Mouse (Mus musculus) retina, postnatal 7 days (tissue): ENCODE measurements around the gene Frs2.

ENCODE experiments used
- DNase-seq: peaks from one replicate; pipeline ENCODE4 v3.0.0-alpha.2; 2012; ENCODE audit warnings: low read depth, low spot score

The Frs2 gene

DNA sequence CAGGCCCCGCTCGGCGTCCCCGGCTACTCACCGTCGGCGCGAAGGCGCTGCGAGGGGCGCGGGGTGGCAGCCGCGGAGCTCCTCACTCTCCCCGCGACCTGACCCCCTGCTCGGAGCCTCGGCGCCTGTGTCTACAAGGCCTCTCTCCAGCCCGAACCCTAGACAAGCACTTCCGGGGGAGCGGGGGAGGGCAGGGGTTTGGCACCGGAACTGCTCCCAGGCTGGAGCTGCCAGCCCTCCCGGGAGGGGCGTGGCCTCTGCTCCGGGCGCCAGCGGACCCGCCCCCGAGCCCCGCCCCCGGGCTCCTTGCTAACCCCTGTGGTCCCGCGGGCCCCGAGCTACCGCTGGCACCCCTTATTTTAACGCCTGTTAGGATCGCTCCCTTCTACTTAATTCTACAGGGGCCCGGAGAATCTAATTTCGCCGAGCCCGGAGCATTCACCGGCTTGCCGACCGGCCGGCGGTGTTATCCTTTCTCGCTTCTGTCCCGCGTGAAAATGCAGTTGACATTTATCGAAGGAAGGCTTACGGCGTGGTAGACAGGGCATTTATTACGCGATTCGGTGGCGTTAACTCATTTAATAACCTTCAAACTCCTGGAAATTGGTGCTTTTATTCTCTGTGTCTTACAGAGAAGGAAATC lies at the start of gene Frs2:
Frs2 (minus strand) TSS at position 174 of the 643 bp plus-strand sequence.
- DNase-seq = peak; percentile 90

DNA sequence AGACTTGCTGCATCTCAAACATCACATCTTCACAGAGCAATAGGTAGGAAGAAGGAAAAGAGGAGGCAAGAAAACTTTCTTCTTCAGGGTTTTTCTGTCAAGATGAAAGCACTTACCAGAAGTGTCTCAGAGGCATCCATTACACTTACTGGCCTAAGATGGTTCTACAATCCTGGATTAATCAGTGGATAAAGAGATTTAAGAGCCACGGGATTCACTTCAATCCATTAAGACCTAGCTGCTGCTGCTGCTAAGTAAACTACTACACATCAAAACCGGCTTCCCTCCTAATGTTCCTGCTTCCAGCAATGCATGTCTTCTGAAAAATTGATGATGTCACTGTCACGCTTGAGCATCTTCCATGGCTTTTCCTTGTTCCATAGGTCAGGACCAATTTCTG lies 48.4 kb upstream of the Frs2 start:
- DNase-seq = peak; percentile 54

DNA sequence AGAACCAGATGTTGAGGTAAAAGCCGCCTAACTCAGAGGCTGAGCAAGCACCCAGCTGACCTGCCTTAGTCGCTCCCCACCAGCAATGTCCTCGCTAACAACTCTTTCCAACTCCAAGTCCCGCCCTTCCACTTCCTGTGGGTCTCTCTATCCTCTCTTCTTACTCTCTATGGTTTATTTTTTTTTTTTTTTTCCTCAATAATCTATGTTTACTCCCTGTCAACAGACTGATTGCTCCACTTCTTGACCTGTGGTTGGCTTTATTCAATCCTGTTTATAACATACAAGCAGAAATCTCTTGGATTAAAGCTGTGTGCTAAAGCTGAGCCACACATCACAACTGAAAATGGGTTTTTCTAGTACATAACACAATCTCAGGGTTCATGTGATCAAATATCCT lies 47.4 kb upstream of the Frs2 start:
- no peak for DNase-seq

DNA sequence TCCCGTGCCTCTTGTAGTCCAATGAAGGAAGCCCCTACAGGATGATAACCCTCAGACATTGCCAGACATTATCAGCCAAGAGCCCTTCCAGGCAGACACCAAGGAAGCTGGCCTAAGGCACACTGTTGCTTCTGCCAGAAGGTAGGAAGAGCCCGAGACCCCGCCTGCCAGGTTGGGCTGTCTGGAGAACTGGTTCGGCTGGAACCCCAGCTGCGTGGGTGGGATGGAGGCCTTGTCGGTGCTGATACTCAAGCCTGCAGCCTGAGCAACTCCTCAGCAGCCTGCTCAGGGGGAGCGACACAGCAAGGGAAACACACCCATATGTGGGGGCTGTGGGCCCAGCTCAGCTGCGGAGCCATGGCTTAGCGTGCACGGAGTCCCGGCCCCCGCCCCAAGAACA lies 46.7 kb upstream of the Frs2 start:
- DNase-seq = no peak

DNA sequence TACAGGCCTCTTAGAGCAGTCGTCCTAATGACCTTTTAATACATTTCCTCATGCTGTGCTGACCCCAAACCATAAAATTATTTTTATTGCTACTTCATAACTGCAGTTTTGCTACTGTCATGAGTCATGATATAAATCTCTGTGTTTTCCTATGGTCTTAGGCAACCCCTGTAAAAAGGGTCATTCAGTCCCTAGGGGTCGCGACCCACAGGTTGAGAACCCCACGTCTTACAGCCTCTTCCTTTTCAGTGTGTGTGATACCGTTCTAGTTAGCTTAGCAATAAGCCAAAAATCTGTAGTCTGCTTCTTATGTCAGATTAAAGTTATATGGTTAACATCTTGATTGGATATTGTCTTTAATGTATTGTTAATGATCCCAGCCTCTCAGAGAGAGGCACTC lies 45.0 kb upstream of the Frs2 start:
- DNase-seq = no peak

DNA sequence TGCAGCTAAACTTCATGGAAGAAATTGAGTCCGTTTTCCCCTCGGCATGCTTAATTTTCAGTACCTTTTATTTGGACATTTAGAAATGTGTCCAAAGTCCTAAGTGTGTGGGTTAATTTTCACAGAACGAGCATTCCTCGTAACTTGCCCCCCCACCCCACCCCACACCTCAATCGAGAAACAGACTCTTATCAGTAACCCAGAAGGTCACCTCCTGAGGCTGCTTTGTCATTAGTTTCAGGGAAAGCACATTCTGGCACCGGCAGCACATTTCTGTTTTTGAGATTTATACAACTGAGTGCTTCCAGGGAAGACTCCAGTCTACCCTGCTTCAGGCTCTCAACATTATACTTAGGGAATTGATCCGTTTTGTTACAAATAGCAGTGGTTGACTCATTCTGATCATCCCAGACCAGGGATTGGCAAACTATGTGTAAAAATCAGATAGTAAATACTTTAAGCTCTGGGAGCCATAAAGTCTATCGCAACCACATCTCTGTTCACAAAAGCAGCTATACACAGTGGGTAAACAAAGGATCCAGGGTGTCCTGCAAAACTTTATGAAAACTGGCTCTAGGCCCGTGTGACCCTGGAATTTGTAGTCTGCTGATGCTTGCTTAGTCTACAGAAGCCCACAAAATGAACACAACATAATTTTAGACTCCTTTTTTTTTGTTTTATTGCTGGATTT lies 37.2 kb upstream of the Frs2 start:
- no peak for DNase-seq

DNA sequence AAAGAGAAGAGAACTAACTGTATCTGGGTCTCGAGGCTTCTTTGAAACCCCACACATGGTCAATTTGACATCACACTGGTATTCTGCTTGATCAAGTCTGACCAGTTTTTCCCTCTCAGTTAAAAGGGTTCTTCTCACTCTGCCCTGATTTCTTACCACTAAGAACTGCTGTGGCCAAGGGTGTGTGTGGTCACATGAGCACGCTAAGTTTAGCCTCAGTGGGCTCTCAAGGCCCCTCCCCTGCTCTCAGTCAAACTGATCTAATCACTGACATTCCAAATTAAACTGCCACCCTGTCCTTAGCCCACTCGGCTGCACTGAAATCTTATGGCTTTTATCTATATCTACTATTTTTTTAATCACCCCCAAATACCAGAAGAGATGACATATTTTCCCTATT lies 32.8 kb upstream of the Frs2 start:
- DNase-seq = no peak

DNA sequence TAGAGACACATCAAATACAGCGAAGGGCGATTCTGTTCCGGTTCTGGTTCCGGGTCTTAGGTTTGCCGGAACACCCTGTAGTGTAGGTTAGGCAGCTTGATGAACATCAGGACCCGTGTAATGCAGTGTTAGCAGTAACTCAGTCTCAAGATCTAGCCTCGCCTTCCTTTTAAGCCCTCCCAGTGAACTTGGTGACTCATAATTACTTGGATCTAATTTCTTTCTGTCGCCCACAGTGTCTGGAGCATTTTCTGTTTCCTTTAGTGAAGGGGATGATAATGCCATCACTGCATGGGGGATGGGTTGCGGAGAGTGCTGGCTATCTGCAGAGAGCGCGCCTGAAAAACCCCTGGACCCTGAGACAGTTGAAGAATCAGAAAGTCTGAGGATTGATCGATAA lies 26.3 kb upstream of the Frs2 start:
- no peak for DNase-seq

DNA sequence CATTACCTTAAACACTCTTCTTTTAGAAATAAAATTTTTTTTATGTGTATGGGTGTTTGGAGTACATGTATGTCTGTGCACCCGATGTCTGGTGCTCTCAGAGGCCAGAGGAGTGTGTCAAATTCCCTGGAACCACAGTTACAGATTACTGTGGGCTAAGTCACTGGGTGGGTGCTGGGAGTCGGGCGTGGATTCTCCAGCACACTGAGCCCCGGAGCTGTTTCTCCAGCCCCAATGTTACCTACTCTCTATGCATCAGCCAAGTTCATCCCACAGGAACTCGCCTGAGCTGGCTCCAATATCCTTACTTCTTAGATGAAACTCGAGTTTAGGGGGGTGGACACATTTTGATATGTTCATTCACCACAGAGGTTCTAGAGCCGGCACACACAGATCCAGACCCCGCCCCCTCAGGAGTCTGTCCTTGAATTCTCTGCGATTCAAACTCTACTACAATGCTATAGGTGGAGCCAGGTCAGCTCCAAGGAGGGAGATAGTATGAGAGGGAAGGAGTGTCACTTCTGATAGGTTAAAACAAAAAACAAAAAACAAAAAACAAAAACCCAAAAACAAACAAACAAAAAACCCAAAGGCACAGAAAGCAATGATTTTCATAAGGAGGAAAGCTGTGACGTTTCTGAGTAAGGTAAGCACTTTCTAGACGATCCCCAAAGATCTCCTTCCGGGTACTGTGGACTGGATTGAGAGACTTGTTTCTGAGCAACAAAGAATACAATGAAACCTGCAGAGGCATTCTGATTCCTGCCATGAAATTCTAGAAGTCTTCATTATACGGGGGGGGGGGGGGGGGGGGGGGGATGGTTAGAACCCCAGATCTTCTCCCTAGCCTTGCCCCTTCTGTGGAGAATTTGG lies 25.5 kb upstream of the Frs2 start:
- no peak for DNase-seq

DNA sequence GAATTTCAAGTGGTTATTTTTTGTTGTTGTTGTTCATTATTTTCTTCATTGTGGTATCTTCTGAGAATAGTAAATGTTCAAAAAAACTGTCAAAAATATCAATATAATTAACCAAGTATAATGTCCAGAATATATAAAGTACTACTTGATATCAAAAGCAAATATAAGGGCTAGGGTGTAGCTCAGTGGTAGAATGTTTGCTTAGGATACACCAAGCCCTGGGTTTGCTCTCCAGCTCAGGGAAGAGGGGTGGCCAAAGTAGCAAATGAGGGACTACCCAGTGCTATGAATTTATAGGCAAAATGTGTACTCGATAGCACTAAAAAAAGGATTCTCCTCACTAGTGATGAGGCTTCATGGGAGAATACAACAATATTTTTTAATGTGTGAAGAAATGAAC lies 24.8 kb upstream of the Frs2 start:
- DNase-seq = no peak

DNA sequence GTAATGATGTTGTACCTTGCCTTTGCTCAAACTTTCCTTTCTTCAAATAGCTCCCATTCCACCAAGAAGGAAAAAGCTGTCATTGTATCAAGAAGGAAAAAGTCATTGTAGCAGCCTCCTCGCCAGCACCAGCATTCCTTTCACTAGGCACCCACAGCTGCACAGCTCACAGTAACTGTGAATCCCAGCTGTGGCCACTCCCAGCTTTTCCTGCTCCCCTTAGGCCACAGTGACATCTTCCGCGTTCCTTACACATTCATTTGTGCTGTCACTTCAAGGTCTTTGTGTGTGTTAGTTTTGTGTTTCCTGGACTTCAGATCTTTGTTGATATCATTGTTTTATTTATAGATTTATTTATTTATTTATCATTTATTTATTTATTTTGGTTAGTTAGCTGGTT lies 23.7 kb upstream of the Frs2 start:
- no peak for DNase-seq

DNA sequence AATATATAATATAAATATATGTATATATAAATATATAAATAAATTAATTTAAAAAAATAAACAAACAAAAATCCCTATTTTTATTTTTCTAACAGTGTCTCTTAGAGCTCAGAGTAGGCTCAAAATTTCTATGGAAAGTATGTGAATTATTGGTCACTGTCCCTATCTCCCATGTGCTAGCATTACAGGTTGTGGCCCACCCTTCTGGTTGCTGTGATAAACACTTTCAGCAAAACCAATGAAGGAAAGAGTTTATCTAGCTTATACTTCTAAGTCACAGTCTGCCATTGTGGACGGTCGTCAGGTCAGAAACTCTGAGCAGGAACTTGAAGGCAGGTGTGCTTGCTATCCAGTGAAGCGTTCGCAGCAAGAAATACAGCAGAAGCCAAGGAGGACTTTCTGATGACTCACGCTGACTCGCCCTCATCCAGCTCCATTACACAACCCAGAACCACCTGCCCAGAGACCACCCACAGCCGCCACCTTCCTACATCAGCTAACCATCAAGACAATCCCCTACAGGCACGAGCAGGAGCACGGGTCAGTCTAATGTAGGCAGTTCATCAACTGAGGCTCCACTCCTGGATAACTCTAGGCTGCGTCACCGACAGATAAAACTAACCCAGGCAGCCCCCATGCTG lies 18.6 kb upstream of the Frs2 start:
- no peak for DNase-seq

DNA sequence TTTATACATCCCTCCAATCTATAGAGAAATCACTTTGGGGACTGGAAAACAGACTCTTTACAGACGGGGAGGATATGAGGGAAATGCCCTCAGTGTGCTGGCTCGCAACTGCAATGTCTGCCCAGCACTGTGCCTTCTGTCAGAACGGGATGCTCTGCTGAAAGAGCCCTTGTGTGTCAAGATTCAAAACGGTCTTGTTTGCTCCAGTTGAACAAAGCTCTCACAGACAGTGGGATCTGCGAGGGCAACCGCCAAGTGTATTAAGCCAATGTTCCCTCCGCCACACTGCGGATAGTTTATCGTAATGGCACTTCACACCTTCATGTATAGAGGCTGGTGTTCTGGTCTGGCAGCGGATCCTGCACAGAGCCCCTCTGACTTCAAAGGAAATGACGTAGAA lies 14.3 kb upstream of the Frs2 start:
- DNase-seq = no peak

DNA sequence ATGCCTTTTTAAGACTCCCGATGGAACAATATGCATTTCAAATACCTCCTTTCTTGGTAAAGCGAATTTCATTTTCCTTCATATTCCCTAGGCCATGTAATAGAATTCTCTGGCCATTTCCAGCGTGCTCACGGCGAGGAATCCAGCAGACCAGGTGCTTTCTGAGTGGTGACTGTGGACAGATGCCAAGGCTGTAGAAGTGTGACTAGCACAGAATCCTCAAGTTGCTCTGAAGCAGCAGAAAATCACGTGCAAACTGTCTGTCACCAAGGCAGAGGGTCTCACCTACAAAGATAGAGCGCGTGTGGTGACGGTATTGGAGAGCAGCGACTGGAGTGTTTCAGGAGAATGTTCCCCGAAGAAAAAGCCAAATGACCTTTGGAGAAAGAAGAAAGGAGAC lies 11.8 kb upstream of the Frs2 start:
- no peak for DNase-seq

DNA sequence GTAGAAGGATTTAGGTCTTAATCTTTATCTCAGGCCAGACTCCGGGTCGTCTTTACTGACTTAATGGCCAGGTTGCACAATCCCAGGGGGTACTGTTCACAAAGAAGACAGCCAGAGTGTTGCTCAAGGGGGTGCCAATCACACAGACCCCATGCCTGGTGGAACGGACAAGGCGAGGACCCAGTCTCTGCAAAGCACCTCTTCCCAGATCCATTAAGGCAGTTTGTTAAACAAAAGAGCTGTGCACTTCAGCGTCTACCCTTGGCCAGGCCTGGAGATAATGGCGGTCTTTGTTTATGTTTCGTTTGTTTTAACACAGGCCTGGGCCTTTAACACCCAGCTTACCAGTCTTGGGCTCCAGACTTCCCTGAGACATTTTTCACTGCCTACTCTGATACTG lies 3.9 kb upstream of the Frs2 start:
- no peak for DNase-seq

DNA sequence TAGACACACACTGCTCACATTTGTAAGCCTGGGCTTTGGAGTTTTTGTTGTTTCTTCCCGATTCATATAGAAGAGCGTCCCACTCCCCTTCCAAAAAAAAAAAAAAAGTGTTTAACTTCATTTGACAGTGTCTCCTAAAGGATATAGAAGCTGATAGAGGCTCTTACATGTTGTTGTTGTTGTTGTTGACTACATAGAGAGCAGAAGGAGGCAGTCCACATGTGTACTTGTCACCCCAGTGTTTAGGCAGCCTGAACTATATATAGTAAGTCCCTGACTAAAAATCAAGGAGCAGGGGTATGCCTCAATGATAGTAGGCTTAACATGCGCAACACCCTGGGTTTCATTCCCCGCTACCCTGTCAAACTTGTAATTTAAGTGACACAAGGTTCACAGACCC lies 3.3 kb upstream of the Frs2 start:
- DNase-seq = no peak

DNA sequence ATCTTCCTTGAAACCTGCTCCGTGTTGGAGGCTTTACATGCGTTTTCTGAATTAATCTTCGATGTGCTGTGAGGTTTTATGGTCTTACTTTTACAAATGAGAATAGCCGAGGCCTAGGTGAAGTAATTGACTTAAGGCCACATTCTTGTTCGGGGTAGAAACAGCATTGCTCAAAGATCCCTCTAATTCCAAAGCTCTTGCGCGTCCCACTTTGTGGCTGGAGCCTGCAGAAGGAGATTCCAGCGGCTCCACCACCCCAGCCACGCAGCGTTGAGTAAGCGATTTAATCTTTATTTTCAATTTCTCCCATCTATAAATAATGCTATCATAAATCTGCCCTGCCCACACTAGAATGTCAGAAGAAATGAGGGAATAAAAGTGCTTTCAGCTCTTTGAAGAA lies 2.9 kb upstream of the Frs2 start:
- DNase-seq = no peak

DNA sequence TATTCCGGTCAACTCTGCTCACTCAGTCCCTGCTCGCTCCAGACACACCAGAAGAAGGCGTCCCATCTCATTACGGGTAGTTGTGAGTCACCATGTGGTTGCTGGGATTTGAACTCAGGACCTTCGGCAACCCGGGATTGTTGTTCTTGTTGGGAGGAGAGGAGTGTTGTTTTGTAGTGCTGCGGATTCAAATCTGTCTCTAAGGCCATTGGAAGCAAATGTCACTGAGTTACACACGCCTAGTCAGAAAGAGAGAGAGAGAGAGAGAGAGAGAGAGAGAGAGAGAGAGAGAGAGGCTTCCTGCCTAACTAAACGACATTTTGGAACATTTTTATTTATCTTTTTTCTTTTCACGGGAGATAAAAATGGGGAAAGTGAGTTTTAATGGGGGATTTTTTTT lies 2.4 kb upstream of the Frs2 start:
- no peak for DNase-seq

DNA sequence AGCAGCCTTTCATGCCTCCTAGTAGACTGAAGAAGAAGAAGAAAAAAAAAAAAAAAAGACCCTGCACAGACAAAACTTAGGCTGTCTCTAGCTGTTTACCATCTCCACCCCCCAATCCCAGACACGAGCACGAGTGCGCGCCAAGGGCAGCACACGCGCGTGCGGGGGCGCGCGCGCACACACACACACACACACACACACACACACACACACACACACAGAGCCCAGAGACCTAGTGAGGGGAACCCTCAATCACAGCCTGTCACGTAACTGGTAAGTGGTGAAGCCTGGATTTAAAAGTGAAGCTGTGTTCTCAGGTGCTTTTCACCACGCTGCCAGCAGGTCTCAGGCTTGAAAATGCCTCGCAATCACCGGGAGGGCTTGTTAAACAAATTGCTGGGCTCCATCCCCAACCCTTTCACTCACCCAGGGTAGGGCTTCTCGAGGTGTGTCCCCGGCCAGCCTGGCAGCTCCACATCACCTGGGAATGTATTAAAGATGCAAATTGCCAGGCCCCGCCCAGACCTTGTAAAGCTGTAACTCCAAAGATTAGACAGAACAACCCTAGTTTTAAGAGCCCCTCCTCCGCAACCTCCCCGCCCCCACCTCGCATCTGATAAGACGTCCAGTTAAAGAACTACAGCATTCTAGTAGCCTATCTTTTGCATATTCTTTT lies 1.7 kb upstream of the Frs2 start:
- DNase-seq = no peak

DNA sequence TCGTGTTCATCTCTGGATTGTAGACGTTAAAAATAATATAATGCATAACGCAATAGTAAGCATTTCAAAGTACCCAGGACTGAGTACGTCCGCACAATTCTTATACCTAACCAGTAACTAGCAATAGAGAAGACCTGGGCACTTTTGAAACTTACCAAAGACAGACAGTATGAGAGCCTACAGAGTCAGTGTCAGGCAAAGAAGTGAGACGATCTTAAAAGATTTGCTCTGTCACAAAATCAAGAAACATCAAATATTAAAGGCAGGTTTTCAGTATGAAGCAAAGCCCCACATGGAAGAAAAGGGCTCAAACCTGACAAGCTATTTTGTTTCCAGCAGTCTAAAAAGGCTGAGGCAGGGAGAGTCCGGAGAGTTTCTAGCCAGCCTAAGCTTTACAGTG lies 907 bp upstream of the Frs2 start:
- DNase-seq = no peak

DNA sequence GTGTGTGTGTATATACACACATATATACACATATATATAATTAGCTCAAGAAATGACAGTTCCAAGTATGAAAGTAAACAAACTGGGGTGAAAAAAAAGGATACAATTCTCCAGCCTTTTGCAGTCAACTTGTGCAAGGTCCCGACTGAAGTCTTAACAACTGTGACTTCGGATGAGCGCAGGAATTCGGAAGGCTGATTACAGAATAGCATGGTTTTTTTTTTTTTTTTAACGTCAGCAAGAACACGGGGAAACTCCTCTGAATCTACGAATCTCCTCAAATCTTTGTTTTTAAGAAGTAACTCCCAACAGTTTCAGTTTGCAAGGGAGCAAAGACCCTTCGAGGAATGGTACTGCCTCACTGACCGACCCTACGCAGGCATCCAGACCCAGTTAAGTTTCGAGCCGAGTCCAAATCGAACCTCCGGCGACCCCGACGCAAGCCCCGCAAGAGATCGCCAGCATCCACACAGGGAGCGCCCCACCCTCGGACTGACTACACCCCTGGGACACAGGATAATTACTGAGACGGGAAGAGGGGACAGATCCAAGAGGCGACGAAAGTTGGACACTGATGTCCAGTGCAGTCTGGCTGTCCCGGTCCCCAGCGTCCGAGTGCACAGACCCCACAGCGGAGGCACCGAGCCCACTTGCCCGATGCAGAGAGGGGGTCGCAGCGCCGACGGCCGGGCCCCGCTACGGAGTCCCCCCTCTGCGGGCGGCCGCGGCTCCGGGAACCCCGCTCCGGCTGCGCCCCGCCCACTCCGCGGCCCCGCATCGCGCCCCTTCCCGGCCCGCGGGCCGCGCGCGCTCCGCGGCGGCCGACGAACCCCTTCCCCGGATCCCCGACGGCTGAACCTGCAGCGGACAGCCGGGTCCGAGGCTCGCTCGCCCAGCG lies 622 bp downstream of the Frs2 start:
- no peak for DNase-seq
